In the genomic region with DNA sequence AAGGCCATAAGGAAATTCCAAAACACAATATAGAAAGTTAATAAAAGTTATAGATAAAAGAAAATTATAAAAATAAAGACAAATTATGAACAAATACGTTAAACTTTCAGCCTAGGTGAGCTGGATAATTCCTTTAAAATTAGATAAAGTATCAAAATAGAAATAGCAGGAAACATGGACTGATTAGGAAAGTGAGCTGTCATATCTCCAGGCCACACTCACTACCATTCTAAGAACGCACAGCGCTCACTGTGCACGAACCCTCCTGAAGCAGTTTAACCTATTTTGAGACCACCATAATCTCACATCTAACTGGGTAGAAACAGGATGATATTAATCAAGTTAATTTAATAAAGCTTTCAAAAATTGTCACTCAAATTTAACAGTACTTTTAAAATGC, we compare ENCODE assay signal across 27 mouse cellular contexts. TPM values are rescaled to one million over a fixed set of nuclear protein-coding genes. Genes with fewer than 3 reads are reported as not detected.
DNase-seq lines count a peak whose midpoint lies in the region; ATAC-seq and TF ChIP-seq lines count a peak whose summit lies in the region.
"Had no signal": no experiment of that assay in that cellular context is flagged by ENCODE, and none has a peak within 500 bp of the region (broad histone marks: within the 10 kb centered on the region; RNA-seq: fewer than 3 reads in every experiment).

No protein-coding gene starts in this region.

- peak overlapping the region; percentile 35; the same call in 1 of the 2 replicates for H3K9ac ChIP-seq in heart, embryonic 14.5 days (ENCODE audit: low read length)
- H3K9ac ChIP-seq in liver, embryonic 12.5 days: 0 out of 2 replicates have a peak overlapping the region, but pooled peaks have one; percentile 35
- no peak overlapping the region for H3K9ac ChIP-seq in liver, postnatal 0 days (replicated peaks)
- H3K9ac ChIP-seq in intestine, embryonic 15.5 days: no peak overlapping the region
- H3K9ac ChIP-seq: hindbrain, embryonic 12.5 days had no signal

- no peak overlapping the region for H3K27ac ChIP-seq in heart, embryonic 14.5 days (replicated peaks in 1 of 2; ENCODE audit: control insufficient read depth in 1 of 2, insufficient read depth in 1 of 2, low read depth in 2 of 2, low read length in 2 of 2)
- H3K27ac ChIP-seq in liver, embryonic 12.5 days: no peak overlapping the region; the same call in 1 of the 2 replicates
- H3K27ac ChIP-seq in liver, postnatal 0 days (ENCODE audit: low read depth): no peak overlapping the region
- no peak overlapping the region for H3K27ac ChIP-seq in intestine, embryonic 15.5 days
- H3K27ac ChIP-seq: hindbrain, embryonic 12.5 days; hindbrain, postnatal 0 days; kidney, postnatal 0 days; stomach, postnatal 0 days had no signal

- H3K9me3 ChIP-seq in heart, embryonic 14.5 days (ENCODE audit: control insufficient read depth, low read length): no peaks in the 10 kb centered on the region
- H3K9me3 ChIP-seq in liver, embryonic 12.5 days (replicated peaks): no peaks in the 10 kb centered on the region
- no peaks in the 10 kb centered on the region for H3K9me3 ChIP-seq in liver, postnatal 0 days (ENCODE audit: low read length)
- H3K9me3 ChIP-seq in intestine, embryonic 15.5 days: no peaks in the 10 kb centered on the region
- H3K9me3 ChIP-seq: hindbrain, embryonic 12.5 days had no signal

- peaks cover 14 to 42% of the 10 kb centered on the region in 2 experiments for H3K4me1 ChIP-seq in heart, embryonic 14.5 days (ENCODE audit: control insufficient read depth in 2 of 2, insufficient read depth in 2 of 2, low read length in 2 of 2)
- H3K4me1 ChIP-seq in liver, embryonic 12.5 days: peaks cover 45% of the 10 kb centered on the region
- H3K4me1 ChIP-seq in liver, postnatal 0 days (ENCODE audit: insufficient read depth): peaks cover 7% of the 10 kb centered on the region
- H3K4me1 ChIP-seq in intestine, embryonic 15.5 days (replicated peaks): peaks cover 10% of the 10 kb centered on the region; the same call in 1 of the 2 replicates

- no peak for TF ChIP-seq CTCF in liver, postnatal 0 days (IDR thresholded peaks at IDR 0.05; ENCODE audit: low read depth)

- no peaks in the 10 kb centered on the region for H3K36me3 ChIP-seq in heart, embryonic 14.5 days (ENCODE audit: control insufficient read depth, insufficient read depth, low read length)
- H3K36me3 ChIP-seq in liver, embryonic 12.5 days: no peaks in the 10 kb centered on the region
- no peaks in the 10 kb centered on the region for H3K36me3 ChIP-seq in liver, postnatal 0 days (replicated peaks; ENCODE audit: insufficient read depth, low read length)
- no peaks in the 10 kb centered on the region for H3K36me3 ChIP-seq in intestine, embryonic 15.5 days
- H3K36me3 ChIP-seq: hindbrain, embryonic 12.5 days had no signal

- H3K4me3 ChIP-seq in heart, embryonic 14.5 days (ENCODE audit: control insufficient read depth in 1 of 2, insufficient read depth in 1 of 2, low read depth in 1 of 2, low read length in 2 of 2): no peak overlapping the region
- peak overlapping the region; percentile 32 for H3K4me3 ChIP-seq in liver, embryonic 12.5 days
- H3K4me3 ChIP-seq in liver, postnatal 0 days (ENCODE audit: low read depth, low read length): no peak overlapping the region
- no peak overlapping the region for H3K4me3 ChIP-seq in intestine, embryonic 15.5 days (replicated peaks)
- H3K4me3 ChIP-seq: hindbrain, embryonic 12.5 days had no signal

- intact Hi-C loops in heart, postnatal 10 days (cut with DNase I): no loop called here

- DNase-seq in heart, postnatal 10 days: no peak
- DNase-seq in c-Kit-positive CD71-positive TER-119-positive erythroid progenitor cells, embryonic 14.5 days (ENCODE audit: low spot score): peak; percentile 45
- DNase-seq in liver, postnatal 0 days: no peak
- no peak for DNase-seq in kidney, postnatal 25 days
- DNase-seq in lung, adult 18-20 months: no peak
- DNase-seq: adrenal gland, postnatal 25 days; cerebellum, adult 2 months; cerebellum, postnatal 25 days; gastrocnemius, postnatal 36 days; kidney, adult 8-10 months; layer of hippocampus, postnatal 36 days; lung, postnatal 4 days; right cerebral cortex, postnatal 4 days; thymus, adult 18-20 months; thymus, postnatal 25 days had no signal

- 17% methylated on average over 4 of the region's 4 CpGs for WGBS in heart, embryonic 14.5 days
- 26% methylated on average over 4 of the region's 4 CpGs for WGBS in liver, embryonic 12.5 days (ENCODE audit: insufficient replicate concordance)
- WGBS in liver, postnatal 0 days (ENCODE audit: insufficient replicate concordance): 51% methylated on average over 4 of the region's 4 CpGs
- 92% methylated on average over 4 of the region's 4 CpGs for WGBS in intestine, embryonic 15.5 days

- TF ChIP-seq EP300 in liver, postnatal 0 days (IDR thresholded peaks at IDR 0.05; ENCODE audit: low read depth): 0 out of 2 replicates have a peak, but pooled peaks have one; percentile 9

- no peaks in the 10 kb centered on the region for H3K27me3 ChIP-seq in heart, embryonic 14.5 days (ENCODE audit: control insufficient read depth, insufficient read depth, low read length)
- H3K27me3 ChIP-seq in liver, embryonic 12.5 days (replicated peaks): no peaks in the 10 kb centered on the region
- H3K27me3 ChIP-seq in liver, postnatal 0 days (ENCODE audit: insufficient read depth, low read length): no peaks in the 10 kb centered on the region
- H3K27me3 ChIP-seq in intestine, embryonic 15.5 days (replicated peaks): no peaks in the 10 kb centered on the region
- H3K27me3 ChIP-seq: hindbrain, embryonic 12.5 days had no signal

- H3K4me2 ChIP-seq in heart, embryonic 14.5 days (ENCODE audit: low read length): peak overlapping the region; percentile 21
- H3K4me2 ChIP-seq in liver, embryonic 12.5 days: peak overlapping the region; percentile 61
- peak overlapping the region; percentile 40 for H3K4me2 ChIP-seq in liver, postnatal 0 days (ENCODE audit: low read depth, low read length)
- no peak overlapping the region for H3K4me2 ChIP-seq in intestine, embryonic 15.5 days (replicated peaks)
- H3K4me2 ChIP-seq: hindbrain, embryonic 12.5 days; midbrain, embryonic 11.5 days had no signal

- ATAC-seq in heart, embryonic 14.5 days (ENCODE audit: insufficient number of reproducible peaks, insufficient read depth, low FRiP score, low read depth): no peak
- peak; percentile 77 for ATAC-seq in liver, embryonic 12.5 days
- ATAC-seq in liver, postnatal 0 days: no peak
- no peak for ATAC-seq in intestine, embryonic 15.5 days
- ATAC-seq: forebrain, embryonic 14.5 days; hindbrain, postnatal 0 days; intestine, embryonic 16.5 days; lung, postnatal 0 days; midbrain, embryonic 16.5 days had no signal

RNA-seq across cellular contexts. Expression of a gene that starts 22.2 kb away (rescaled TPM):
- polyA plus RNA-seq in heart, embryonic 14.5 days (2014; fragmentation: Nextera tagmentation; extraction: Ambion mirVana): 71.6 and 76.8 TPM in 2 replicates
- 100 to 1,000 TPM; 113 to 119 TPM for total RNA-seq in heart, postnatal 10 days (2021)
- polyA plus RNA-seq in liver, embryonic 12.5 days (2016; fragmentation: Nextera tagmentation; extraction: Ambion mirVana): 29.8 and 31.7 TPM in 2 replicates
- 9.2 and 10.7 TPM in 2 replicates for polyA plus RNA-seq in liver, postnatal 0 days (2015; fragmentation: Nextera tagmentation; extraction: Ambion mirVana)
- 62.5 and 68.2 TPM in 2 replicates for polyA plus RNA-seq in intestine, embryonic 15.5 days (2015; fragmentation: Nextera tagmentation; extraction: Ambion mirVana)

Comparison
In these comparisons a context has a peak if more than half of its experiments do, and no peak if none do; other contexts are left out.
1. H3K9ac ChIP-seq: peak in heart, embryonic 14.5 days (single experiment) and liver, embryonic 12.5 days (single experiment); none in liver, postnatal 0 days (single experiment) and intestine, embryonic 15.5 days (single experiment).